Mouse (Mus musculus): ENCODE measurements around the gene Ikzf4.

GRCm38 (mm10) chr10:128626311-128627310 lies 19.2 kb downstream of the Ikzf4 start, which contains the start of gene Rps26:
- TF ChIP-seq POLR2A (IDR thresholded peaks at IDR 0.05; ENCODE audit: extremely low read depth, insufficient read depth, low read length) (peak; percentile 78), CTCF (IDR thresholded peaks at IDR 0.05; ENCODE audit: low read depth, low read length) (no peak)

Data from liver, adult 2 months (tissue).